Mouse (Mus musculus) liver, embryonic 14.5 days (tissue): ENCODE data around the gene Hemk1.

Experiments
- CTCF ChIP-seq: IDR thresholded peaks from 2 replicates; pipeline ENCODE4 v1.5.1; 2016; ENCODE audit warnings: antibody characterized with exemption, low read depth, control low read depth
- EP300 ChIP-seq: IDR thresholded peaks from 2 replicates; pipeline ENCODE4 v1.6.1; 2016; ENCODE audit warnings: antibody characterized with exemption, low read depth

DNA sequence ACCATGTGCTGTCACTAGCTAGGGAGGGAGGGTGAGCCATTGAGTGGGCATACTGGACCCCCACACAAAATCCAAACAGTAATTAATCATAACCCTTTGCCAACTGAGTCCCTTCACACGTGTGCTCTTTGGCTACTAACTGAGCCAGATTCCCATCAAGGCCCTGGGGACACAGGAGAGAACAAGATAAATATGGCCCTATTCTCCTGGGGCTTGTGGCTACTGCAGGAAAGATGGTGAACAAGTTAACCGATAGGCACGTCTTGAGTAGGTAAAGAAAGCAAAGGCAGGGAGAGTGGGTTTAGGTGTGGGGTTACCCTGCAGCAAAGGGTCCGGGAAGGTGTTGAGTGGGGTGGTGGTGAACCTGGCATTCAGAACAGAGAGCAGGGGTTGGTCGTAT lies 34.2 kb downstream of the Hemk1 start:
- TF ChIP-seq CTCF = no peak
- no peak for TF ChIP-seq EP300
